Mouse (Mus musculus): Measurements from ENCODE around the gene Stat4.

Stat4 gene

DNA sequence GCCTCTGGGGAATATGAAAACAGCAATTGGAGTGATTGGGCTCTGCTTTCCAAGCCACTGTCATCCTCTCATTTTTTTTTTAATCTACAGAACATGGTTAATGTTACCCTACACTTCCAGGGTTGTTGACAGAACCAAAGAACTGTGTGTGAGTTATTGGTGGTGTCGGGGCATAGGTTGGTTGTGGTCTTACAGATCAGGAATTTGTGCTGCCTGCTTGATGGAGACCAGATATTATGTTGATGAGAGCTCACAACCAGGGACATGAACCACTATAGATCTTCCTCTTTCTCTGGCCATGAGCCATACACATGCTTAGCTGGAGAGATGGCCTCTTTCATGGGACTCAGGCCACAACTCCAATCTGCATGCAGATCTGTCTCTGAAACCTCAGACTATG, 100.2 kb downstream of the Stat4 start:
- in situ Hi-C loops (cut with MboI; ENCODE audit: unreplicated experiment in 2 of 2), result loop anchor here in 1 of 2 experiments (25.0 kb wide), 1 partner anchor 1125 kb away; no protein-coding TSS in a partner anchor

DNA sequence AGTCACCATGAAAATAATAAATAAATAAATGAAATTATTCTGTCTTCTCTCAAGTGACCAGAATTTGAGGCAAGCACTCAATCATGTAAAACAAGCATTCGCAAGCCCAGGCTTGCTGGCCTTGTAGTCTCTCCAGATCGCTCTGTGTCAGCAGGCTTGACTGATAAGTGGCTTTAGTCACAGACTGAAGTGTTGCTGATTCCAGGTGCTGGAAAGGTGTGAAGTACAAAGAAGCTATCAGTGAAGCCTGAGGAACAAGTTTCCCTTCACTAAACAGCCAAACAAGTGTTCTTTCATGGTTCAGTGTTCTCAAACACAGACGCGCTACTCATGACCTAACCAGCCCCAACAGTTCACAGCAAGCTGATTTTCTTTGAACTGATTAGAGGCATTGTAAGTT, 101.7 kb downstream of the Stat4 start:
- in situ Hi-C loops (cut with MboI; ENCODE audit: unreplicated experiment in 2 of 2), result loop anchor here in 1 of 2 experiments (25.0 kb wide), 1 partner anchor 1126 kb away; no protein-coding TSS in a partner anchor

DNA sequence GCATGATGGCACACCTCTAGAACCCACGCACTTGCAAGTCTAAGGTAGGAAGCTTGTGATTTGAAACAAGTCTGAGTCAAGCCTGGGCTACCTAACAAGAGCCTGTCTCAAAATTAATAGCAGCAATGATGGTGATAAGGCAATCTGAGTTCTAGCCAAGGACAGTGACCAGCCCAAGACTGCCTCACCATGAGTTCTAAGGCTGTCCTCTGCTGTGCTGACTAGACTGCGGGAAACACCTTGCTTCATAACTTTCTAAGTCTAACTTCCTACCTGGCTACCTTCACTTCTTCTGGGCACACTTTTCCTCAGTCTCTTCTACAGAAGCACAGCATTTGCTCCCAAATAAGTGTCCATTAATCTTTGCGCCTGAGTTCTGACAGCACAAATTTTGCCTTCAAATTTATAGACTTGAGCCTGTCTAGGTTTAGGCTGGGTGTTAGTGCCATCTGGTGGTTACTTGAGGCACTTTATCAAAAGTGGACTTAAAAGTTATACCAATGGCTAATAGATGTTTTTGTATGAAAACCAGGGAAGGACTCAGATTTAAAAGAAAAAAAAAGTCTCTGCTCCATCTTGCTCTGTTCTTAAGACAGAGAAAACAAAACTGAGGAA, 111.8 kb downstream of the Stat4 start:
- in situ Hi-C loops (cut with MboI; ENCODE audit: unreplicated experiment in 2 of 2), result loop anchor here (5.0 to 25.0 kb wide), 7 partner anchors 91 to 1136 kb away; no protein-coding TSS in a partner anchor

- in situ Hi-C loops (cut with MboI; ENCODE audit: unreplicated experiment in 2 of 2), result no loop called here
Observed at GRCm38 (mm10) chr1:52100496-52100895, 113.5 kb downstream of the Stat4 start.

DNA sequence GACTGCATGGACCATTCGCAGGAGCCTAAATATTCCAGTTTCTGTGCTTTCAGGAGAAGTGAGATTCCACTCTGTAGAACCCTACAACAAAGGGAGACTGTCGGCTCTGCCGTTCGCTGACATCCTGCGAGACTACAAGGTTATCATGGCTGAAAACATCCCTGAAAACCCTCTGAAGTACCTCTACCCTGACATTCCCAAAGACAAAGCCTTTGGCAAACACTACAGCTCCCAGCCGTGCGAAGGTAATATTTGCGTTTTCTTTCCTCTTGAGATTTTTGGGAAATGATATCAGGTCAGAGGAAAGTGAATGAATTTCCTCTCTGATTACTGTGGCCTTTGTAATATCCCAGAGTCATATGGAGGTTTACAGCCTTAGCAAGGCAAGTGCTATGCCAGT, 115.8 kb downstream of the Stat4 start:
- in situ Hi-C loops (cut with MboI; ENCODE audit: unreplicated experiment in 2 of 2), result no loop called here

GRCm38 (mm10) chr1:52107206-52107605, 120.3 kb downstream of the Stat4 start:
- in situ Hi-C loops (cut with MboI; ENCODE audit: unreplicated experiment in 2 of 2), result no loop called here

GRCm38 (mm10) chr1:52111217-52111616, 124.3 kb downstream of the Stat4 start:
- in situ Hi-C loops (cut with MboI; ENCODE audit: unreplicated experiment in 2 of 2), result loop anchor here in 1 of 2 experiments (10.0 kb wide), 2 partner anchors 636 to 1184 kb away; partner anchors contain the start of genes Gm28778, Nabp1, Ormdl1 and Pms1

GRCm38 (mm10) chr1:52112301-52112700, 125.4 kb downstream of the Stat4 start:
- in situ Hi-C loops (cut with MboI; ENCODE audit: unreplicated experiment in 2 of 2), result loop anchor here in 1 of 2 experiments (10.0 kb wide), 2 partner anchors 638 to 1182 kb away; partner anchors contain the start of genes Gm28778, Nabp1, Ormdl1 and Pms1

GRCm38 (mm10) chr1:52113067-52113665, 126.2 kb downstream of the Stat4 start:
- in situ Hi-C loops (cut with MboI; ENCODE audit: unreplicated experiment in 2 of 2), result loop anchor here in 1 of 2 experiments (10.0 kb wide), 2 partner anchors 638 to 1182 kb away; partner anchors contain the start of genes Gm28778, Nabp1, Ormdl1 and Pms1

DNA sequence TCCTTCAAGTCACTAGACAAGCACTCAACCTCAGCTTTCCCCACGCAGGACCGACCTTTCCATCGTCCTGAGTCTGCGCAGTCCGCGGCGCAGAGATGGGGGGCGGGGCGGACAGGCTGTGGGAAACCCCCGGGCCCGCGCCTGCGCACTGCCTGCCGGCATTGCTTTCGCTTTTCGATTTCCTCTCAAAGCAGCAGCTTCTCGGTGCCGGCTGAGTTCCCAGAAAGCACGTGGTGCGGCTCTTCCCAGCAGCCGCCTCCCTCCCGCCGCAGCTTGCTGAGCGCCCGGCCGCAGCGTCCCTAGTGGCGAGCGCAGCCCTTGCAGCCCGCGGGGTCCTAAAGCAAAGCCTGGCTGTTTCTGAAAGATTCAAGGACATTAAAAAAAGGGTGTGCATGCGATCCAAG, 126.7 kb downstream of the Stat4 start:
- in situ Hi-C loops (cut with MboI; ENCODE audit: unreplicated experiment in 2 of 2), result loop anchor here in 1 of 2 experiments (10.0 kb wide), 2 partner anchors 639 to 1181 kb away; partner anchors contain the start of genes Gm28778, Nabp1, Ormdl1 and Pms1

- in situ Hi-C loops (cut with MboI; ENCODE audit: unreplicated experiment in 2 of 2), result loop anchor here in 1 of 2 experiments (10.0 kb wide), 2 partner anchors 642 to 1178 kb away; partner anchors contain the start of genes Gm28778, Nabp1, Ormdl1 and Pms1
Observed at GRCm38 (mm10) chr1:52116441-52116840, 129.5 kb downstream of the Stat4 start.

GRCm38 (mm10) chr1:52117777-52118176, 130.8 kb downstream of the Stat4 start:
- in situ Hi-C loops (cut with MboI; ENCODE audit: unreplicated experiment in 2 of 2), result loop anchor here in 1 of 2 experiments (10.0 kb wide), 2 partner anchors 643 to 1177 kb away; partner anchors contain the start of genes Gm28778, Nabp1, Ormdl1 and Pms1

DNA sequence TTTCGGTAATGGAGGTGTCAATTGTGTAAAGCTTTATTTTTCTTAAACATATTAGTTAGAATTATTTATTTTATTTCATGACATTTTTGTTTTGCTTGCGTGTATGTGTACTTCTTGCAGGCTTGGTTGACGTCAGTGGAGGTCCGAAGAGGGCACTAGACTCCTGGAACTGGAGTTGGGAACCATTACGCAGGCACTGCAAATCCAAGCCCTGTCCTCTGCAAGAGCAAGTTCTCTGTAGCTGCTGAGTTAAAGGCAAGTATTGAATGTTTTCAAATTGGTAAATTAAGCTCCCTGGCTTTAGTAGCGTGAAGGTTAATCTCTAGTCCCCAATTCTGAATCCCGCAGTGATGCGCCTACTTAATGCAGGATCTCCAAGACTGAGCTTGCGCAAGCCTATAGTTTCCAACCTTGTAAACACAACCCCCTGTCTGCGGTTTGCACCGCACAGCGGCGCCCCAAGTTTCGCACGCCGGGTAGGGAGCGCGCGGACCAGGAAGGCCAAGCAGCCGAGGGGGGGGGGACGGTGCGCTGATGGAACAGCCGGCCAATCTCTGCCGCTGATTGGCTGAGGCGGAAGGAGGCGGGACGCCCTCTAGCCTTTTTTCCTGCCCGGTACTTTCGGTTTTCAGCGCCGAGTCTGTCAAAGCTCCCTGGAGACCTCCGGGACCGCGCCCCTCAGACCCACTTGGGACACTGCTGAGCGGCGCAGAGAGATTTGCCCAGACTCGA, 132.1 kb downstream of the Stat4 start, which contains the start of gene Stat1:
Gene Stat1, plus strand, starts transcription at position 581 of the 732 bp plus-strand sequence.
- in situ Hi-C loops (cut with MboI; ENCODE audit: unreplicated experiment in 2 of 2), result loop anchor here in 1 of 2 experiments (10.0 kb wide), 2 partner anchors 644 to 1176 kb away; partner anchors contain the start of genes Gm28778, Nabp1, Ormdl1 and Pms1

DNA sequence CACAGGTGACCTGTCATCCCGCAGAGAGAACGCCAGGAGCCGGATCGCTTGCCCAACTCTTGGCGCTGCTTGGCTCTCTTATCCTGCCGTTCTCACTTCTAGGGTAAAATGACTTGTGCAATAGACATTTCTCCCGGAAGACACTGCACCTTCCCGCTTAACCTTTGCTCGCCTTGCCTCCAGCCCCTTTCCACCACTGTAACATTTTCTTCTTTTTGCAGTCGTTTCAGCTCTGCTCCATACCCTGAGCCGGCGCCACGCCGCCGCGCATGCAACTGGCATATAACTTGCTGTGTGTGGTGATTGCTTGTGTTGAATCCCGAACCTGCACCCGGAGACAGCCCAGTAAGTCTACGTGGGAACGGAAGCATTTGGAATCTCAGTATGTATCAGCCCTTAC, 132.7 kb downstream of the Stat4 start:
- in situ Hi-C loops (cut with MboI; ENCODE audit: unreplicated experiment in 2 of 2), result loop anchor here in 1 of 2 experiments (10.0 kb wide), 2 partner anchors 645 to 1175 kb away; partner anchors contain the start of genes Gm28778, Nabp1, Ormdl1 and Pms1

DNA sequence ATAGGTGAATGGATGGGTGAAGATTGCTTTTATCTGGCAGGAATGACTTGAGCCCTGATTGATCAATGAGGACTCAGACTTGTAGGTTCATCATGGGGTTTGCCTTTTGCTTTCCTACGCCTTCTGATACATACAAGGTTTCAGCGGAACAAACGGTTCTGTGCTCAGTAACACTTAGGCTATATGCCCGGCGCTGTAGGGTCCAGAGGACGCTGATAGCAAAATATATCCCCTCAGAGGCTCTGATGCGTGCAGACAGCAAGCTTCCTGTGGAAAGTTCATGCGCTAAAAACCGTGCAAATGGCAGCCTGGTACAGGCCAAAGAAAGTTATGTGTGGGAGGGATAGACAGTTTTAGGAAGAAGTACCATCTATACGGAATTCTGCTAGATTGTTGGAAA, 133.2 kb downstream of the Stat4 start:
- in situ Hi-C loops (cut with MboI; ENCODE audit: unreplicated experiment in 2 of 2), result no loop called here

DNA sequence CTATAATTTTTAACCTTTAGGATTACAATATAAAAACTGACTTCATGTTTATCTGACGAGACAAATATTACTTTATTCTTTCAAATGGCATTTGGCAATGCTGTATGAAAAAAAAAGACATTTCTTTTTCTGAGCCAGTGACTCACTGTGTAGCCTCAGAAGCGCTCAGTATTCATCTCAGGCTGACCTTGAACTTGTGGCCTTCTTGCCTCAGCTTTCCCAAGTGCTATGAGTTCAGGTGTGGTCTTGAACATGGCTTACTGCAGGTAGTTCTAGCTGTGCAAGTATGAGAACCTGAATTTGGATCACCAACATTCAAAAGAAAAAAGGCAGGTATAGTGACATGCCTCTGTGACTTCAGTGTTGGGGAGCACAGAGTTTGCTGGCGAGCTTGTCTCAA, 134.1 kb downstream of the Stat4 start:
- in situ Hi-C loops (cut with MboI; ENCODE audit: unreplicated experiment in 2 of 2), result no loop called here

GRCm38 (mm10) chr1:52124818-52125217, 137.9 kb downstream of the Stat4 start:
- in situ Hi-C loops (cut with MboI; ENCODE audit: unreplicated experiment in 2 of 2), result loop anchor here in 1 of 2 experiments (25.0 kb wide), 1 partner anchor 512 kb away; the partner anchor contains the start of gene Nemp2

DNA sequence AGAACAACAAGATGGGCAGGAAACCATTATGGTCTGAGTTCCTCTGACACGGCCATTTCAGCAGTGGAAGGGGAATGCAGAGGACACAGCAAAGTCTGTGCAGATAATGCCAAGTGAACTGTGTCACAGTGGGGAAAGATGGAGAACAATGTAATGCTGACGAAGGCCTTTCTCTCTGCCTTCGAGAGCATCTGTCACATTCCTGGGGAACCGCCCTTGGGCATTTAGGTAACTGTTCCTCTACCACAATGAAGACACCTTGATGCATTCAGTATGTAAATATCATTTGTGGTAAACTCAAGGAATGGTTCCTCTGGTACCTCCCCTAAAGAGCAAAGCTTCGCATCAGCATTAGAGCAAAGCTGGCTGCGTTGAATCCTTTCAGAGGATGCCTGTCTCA, 140.4 kb downstream of the Stat4 start:
- in situ Hi-C loops (cut with MboI; ENCODE audit: unreplicated experiment in 2 of 2), result loop anchor here in 1 of 2 experiments (25.0 kb wide), 1 partner anchor 510 kb away; the partner anchor contains the start of gene Nemp2

DNA sequence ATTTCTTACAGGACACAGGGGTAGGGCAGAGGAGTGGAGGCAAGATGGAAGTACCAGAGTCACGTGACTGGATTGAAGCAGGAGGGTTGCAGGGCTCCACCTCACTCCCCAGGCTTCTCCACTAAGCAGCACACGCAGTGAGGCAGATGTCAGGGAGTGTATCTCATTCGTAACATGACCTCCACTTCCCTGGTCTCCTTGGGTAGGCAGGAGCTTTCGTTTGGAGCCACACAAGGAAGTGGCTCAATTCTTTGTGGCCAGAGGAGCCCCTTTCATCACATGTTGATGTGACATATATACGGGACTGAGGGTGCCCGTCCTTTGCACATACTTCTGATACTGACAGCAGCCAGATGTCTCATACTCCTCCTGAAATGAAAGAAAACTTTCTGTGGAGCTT, 142.8 kb downstream of the Stat4 start:
- in situ Hi-C loops (cut with MboI; ENCODE audit: unreplicated experiment in 2 of 2), result loop anchor here in 1 of 2 experiments (25.0 kb wide), 1 partner anchor 508 kb away; the partner anchor contains the start of gene Nemp2

Data from v-Abl transformed pro-B cells (cell line).